Mouse (Mus musculus): ENCODE results near the gene Chchd3.

- TF ChIP-seq CTCF (IDR thresholded peaks at IDR 0.05; ENCODE audit: borderline replicate concordance, control insufficient read depth, extremely low read depth, insufficient read depth, low read length, poor library complexity) = no peak
- no peak for TF ChIP-seq POLR2A (IDR thresholded peaks at IDR 0.05; ENCODE audit: control insufficient read depth, extremely low read depth, insufficient read depth, low read length, poor library complexity)
These were observed 169.3 kb downstream of the Chchd3 start for GRCm38 (mm10) chr6:32890726-32891125.

Data from thymus, adult 2 months (tissue).